Mouse (Mus musculus) liver, postnatal 0 days (tissue): ENCODE data around the gene Sbk3. TPM values are rescaled to one million over a fixed set of nuclear protein-coding genes. Genes with fewer than 3 reads are reported as not detected.

ENCODE experiments used
- ATAC-seq: fragments of 200-750 bp; cut with Nextera tagmentation; 2 replicates; pipeline ENCODE4 v1.8.0; 2017; ENCODE audit warnings: mild to moderate bottlenecking, moderate library complexity
- DNase-seq: peaks from one replicate; pipeline ENCODE4 v3.0.0-alpha.2; 2016
- H3K27ac ChIP-seq: fragments of 300-500 bp; sonication (generic); 2 replicates; pipeline ENCODE4 v1.5.1; 2014; ENCODE audit warnings: antibody characterized with exemption, moderate library complexity, mild to moderate bottlenecking, low read depth
- H3K27me3 ChIP-seq: fragments of 300-500 bp; sonication (generic); 2 replicates; pipeline ENCODE4 v1.6.1; 2014; ENCODE audit warnings: low read length, control low read depth, mixed read lengths; ENCODE audit not compliant: insufficient read depth
- H3K36me3 ChIP-seq: fragments of 300-500 bp; sonication (generic); replicated peaks from 2 replicates; pipeline ENCODE4 v1.6.1; 2014; ENCODE audit warnings: mild to moderate bottlenecking, control low read depth, low read length, moderate library complexity, mixed read lengths; ENCODE audit not compliant: insufficient read depth
- H3K4me1 ChIP-seq: fragments of 300-500 bp; sonication (generic); 2 replicates; pipeline ENCODE4 v1.6.1; 2014; ENCODE audit warnings: antibody characterized with exemption, mild to moderate bottlenecking, control low read depth; ENCODE audit not compliant: insufficient read depth
- H3K4me2 ChIP-seq: fragments of 300-500 bp; sonication (generic); 2 replicates; pipeline ENCODE4 v1.6.1; 2014; ENCODE audit warnings: low read depth, mild to moderate bottlenecking, low read length, moderate library complexity, mixed read lengths
- H3K4me3 ChIP-seq: fragments of 300-500 bp; sonication (generic); 2 replicates; pipeline ENCODE4 v1.5.1; 2014; ENCODE audit warnings: low read depth, low read length
- H3K9ac ChIP-seq: fragments of 300-500 bp; sonication (generic); replicated peaks from 2 replicates; pipeline ENCODE4 v1.6.1; 2014; ENCODE audit warnings: mild to moderate bottlenecking, moderate library complexity
- H3K9me3 ChIP-seq: fragments of 300-500 bp; sonication (generic); 2 replicates; pipeline ENCODE4 v1.6.1; 2016; ENCODE audit warnings: mild to moderate bottlenecking, control low read depth, low read length, mixed read lengths
- CTCF ChIP-seq: sonication (generic); IDR thresholded peaks from 2 replicates; pipeline ENCODE4 v1.5.1; 2016; ENCODE audit warnings: antibody characterized with exemption, low read depth
- EP300 ChIP-seq: IDR thresholded peaks from 2 replicates; pipeline ENCODE4 v1.6.1; 2016; ENCODE audit warnings: antibody characterized with exemption, low read depth, mild to moderate bottlenecking
- WGBS: fragments of 180-500 bp; shearing (Covaris S2); extraction: QIAGEN DNeasy Blood & Tissue Kit; methylation state at CpG from one replicate; pipeline ENCODE4 v1.1.7; 2014; ENCODE audit not compliant: insufficient replicate concordance; 5-methylcytosine and 5-hydroxymethylcytosine counted together
- polyA plus RNA-seq: library from polyadenylated mRNA; unstranded; fragments of >200 nt; fragmentation: Nextera tagmentation; extraction: Ambion mirVana; gene quantifications from 2 replicates; pipeline ENCODE4 v1.2.1, GENCODE M21; 2015

Gene Sbk3
- polyA plus RNA-seq, 1 experiment from 2014 or later = not detected

- WGBS = 90% methylated on average over 2 of the region's 2 CpGs
Observed at GRCm38 (mm10) chr7:5016920-5017319, 46.0 kb upstream of the Sbk3 start.

GRCm38 (mm10) chr7:5016057-5016456 lies 45.1 kb upstream of the Sbk3 start:
- peak overlapping the region; percentile 85 for H3K9ac ChIP-seq
- no peak for DNase-seq
- WGBS = 37% methylated on average over 3 of the region's 3 CpGs
- H3K4me3 ChIP-seq = peak overlapping the region; percentile 76
- peak overlapping the region; percentile 98 for H3K27ac ChIP-seq
- H3K9me3 ChIP-seq = no peaks in the 10 kb centered on the region
- no peaks in the 10 kb centered on the region for H3K27me3 ChIP-seq
- no peak for TF ChIP-seq CTCF
- no peak for TF ChIP-seq EP300
- H3K4me1 ChIP-seq = peaks cover 18% of the 10 kb centered on the region
- ATAC-seq = no peak
- H3K36me3 ChIP-seq = peaks cover 21% of the 10 kb centered on the region
- H3K4me2 ChIP-seq = peak overlapping the region; percentile 94

More at GRCm38 (mm10) chr7:5016920-5017319, 46.0 kb upstream of the Sbk3 start:
- Histone ChIP-seq H3K27me3 (no peaks in the 10 kb centered on the region), H3K27ac (no peak overlapping the region), H3K9me3 (no peaks in the 10 kb centered on the region), H3K4me2 (no peak overlapping the region), H3K4me3 (no peak overlapping the region), H3K36me3 (peaks cover 12% of the 10 kb centered on the region), H3K4me1 (peaks cover 19% of the 10 kb centered on the region), H3K9ac (no peak overlapping the region)
- ATAC-seq = no peak
- TF ChIP-seq CTCF (no peak), EP300 (no peak)
- DNase-seq = no peak

- H3K4me2 ChIP-seq = peak within 1 kb of the TSS; percentile 94
- H3K9ac ChIP-seq = peak within 1 kb of the TSS; percentile 85
- H3K4me3 ChIP-seq = peak within 1 kb of the TSS; percentile 76
- no peaks in the 10 kb centered on the region for H3K27me3 ChIP-seq
- ATAC-seq (peak; percentile 80), DNase-seq (peak; percentile 93)
- 3% methylated on average over 62 of the region's 76 CpGs for WGBS
- H3K27ac ChIP-seq = peak within 1 kb of the TSS; percentile 98
- peaks cover 28% of the 10 kb centered on the region for H3K36me3 ChIP-seq
- peaks cover 14% of the 10 kb centered on the region for H3K4me1 ChIP-seq
- TF ChIP-seq EP300 (no peak; the same call in 1 of the 2 replicates), CTCF (no peak)
- H3K9me3 ChIP-seq = no peaks in the 10 kb centered on the region
Observed at GRCm38 (mm10) chr7:5015118-5016001, 44.4 kb upstream of the Sbk3 start, which contains the start of gene Gm44973. TSS of gene Gm44973 (plus strand) at chr7:5015496.

GRCm38 (mm10) chr7:5014251-5015117 lies 43.5 kb upstream of the Sbk3 start, which contains the start of the genes Zfp524 and Fiz1:
TSS of gene Zfp524 (plus strand) at chr7:5014415.
TSS of gene Fiz1 (minus strand) at chr7:5014697.
- Histone ChIP-seq H3K27ac (peak within 1 kb of the TSS; percentile 98), H3K4me2 (peak within 1 kb of the TSS; percentile 94), H3K4me3 (peak within 1 kb of the TSS; percentile 76), H3K4me1 (peaks cover 14% of the 10 kb centered on the region), H3K9me3 (no peaks in the 10 kb centered on the region), H3K36me3 (peaks cover 35% of the 10 kb centered on the region), H3K27me3 (no peaks in the 10 kb centered on the region), H3K9ac (peak within 1 kb of the TSS; percentile 85)
- under 1% methylated on average over 40 of the region's 42 CpGs for WGBS
- DNase-seq (peak; percentile 97), ATAC-seq (peak; percentile 85)
- TF ChIP-seq EP300 (no peak; the same call in none of the 2 replicates), CTCF (no peak)

GRCm38 (mm10) chr7:5012681-5013513 lies 41.9 kb upstream of the Sbk3 start:
- DNase-seq (no peak), ATAC-seq (no peak)
- Histone ChIP-seq H3K4me1 (peaks cover 14% of the 10 kb centered on the region), H3K4me2 (peak overlapping the region; percentile 94), H3K27ac (peak overlapping the region; percentile 57; the same call in 1 of the 2 replicates), H3K36me3 (peaks cover 51% of the 10 kb centered on the region), H3K4me3 (0 out of 2 replicates have a peak overlapping the region, but pooled peaks have one; percentile 76), H3K9ac (no peak overlapping the region), H3K27me3 (no peaks in the 10 kb centered on the region), H3K9me3 (no peaks in the 10 kb centered on the region)
- 83% methylated on average over 27 of the region's 27 CpGs for WGBS
- TF ChIP-seq CTCF (no peak), EP300 (no peak)
